Comparison of ENCODE assay signal across 30 mouse cellular contexts in genomic region chr6:137217841-137218463, GRCm38 (mm10). TPM values are rescaled to one million over a fixed set of nuclear protein-coding genes. Genes with fewer than 3 reads are reported as not detected.
A peak's percentile ranks its signal among the peaks of the same experiment; 100 is the strongest.
DNase-seq lines count a peak whose midpoint lies in the region; ATAC-seq and TF ChIP-seq lines count a peak whose summit lies in the region.
"Had no signal": no experiment of that assay in that cellular context is flagged by ENCODE, and none has a peak within 500 bp of the region (broad histone marks: within the 10 kb centered on the region; RNA-seq: fewer than 3 reads in every experiment).

No protein-coding gene starts in this region.

- peak; percentile 63; the same call in 1 of the 2 replicates for ATAC-seq in hindbrain, embryonic 16.5 days
- ATAC-seq in limb, embryonic 11.5 days (ENCODE audit: insufficient number of reproducible peaks, low FRiP score, low TSS enrichment, low read depth): no peak
- ATAC-seq: CD4-positive, CD25-positive, alpha-beta regulatory T cell, adult 4 months; forebrain, embryonic 13.5 days; forebrain, postnatal 0 days; intestine, postnatal 0 days had no signal

- 83% methylated on average over 8 of the region's 8 CpGs for WGBS in heart, embryonic 10.5 days
- 80% methylated on average over 8 of the region's 8 CpGs for WGBS in heart, adult 2 months
- WGBS in hindbrain, embryonic 16.5 days: 79% methylated on average over 8 of the region's 8 CpGs
- 87% methylated on average over 8 of the region's 8 CpGs for WGBS in hindbrain, embryonic 10.5 days
- WGBS in limb, embryonic 11.5 days: 81% methylated on average over 8 of the region's 8 CpGs
- WGBS in limb, embryonic 10.5 days: 80% methylated on average over 8 of the region's 8 CpGs

- no peak for TF ChIP-seq EP300 in heart, adult 2 months (IDR thresholded peaks at IDR 0.05; ENCODE audit: insufficient read depth, low read depth, low read length)

- H3K4me1 ChIP-seq in heart, embryonic 10.5 days: no peaks in the 10 kb centered on the region
- H3K4me1 ChIP-seq in heart, adult 2 months (ENCODE audit: control insufficient read depth, insufficient read depth, low read length): no peaks in the 10 kb centered on the region
- no peaks in the 10 kb centered on the region for H3K4me1 ChIP-seq in hindbrain, embryonic 16.5 days (ENCODE audit: control insufficient read depth, insufficient read depth, low read depth, low read length)
- H3K4me1 ChIP-seq in hindbrain, embryonic 10.5 days (replicated peaks): no peaks in the 10 kb centered on the region
- H3K4me1 ChIP-seq in limb, embryonic 11.5 days (ENCODE audit: control insufficient read depth, insufficient read depth, low read length): no peaks in the 10 kb centered on the region
- H3K4me1 ChIP-seq in limb, embryonic 10.5 days: no peaks in the 10 kb centered on the region
- H3K4me1 ChIP-seq: embryonic facial prominence, embryonic 10.5 days; embryonic facial prominence, embryonic 13.5 days; forebrain, embryonic 13.5 days; heart, embryonic 12.5 days; heart, embryonic 15.5 days had no signal

- no peaks in the 10 kb centered on the region for H3K9me3 ChIP-seq in heart, embryonic 10.5 days
- H3K9me3 ChIP-seq in hindbrain, embryonic 16.5 days (ENCODE audit: control insufficient read depth, low read length): no peaks in the 10 kb centered on the region
- no peaks in the 10 kb centered on the region for H3K9me3 ChIP-seq in hindbrain, embryonic 10.5 days
- H3K9me3 ChIP-seq in limb, embryonic 11.5 days (ENCODE audit: control insufficient read depth, low read length): no peaks in the 10 kb centered on the region
- H3K9me3 ChIP-seq in limb, embryonic 10.5 days (replicated peaks): no peaks in the 10 kb centered on the region
- H3K9me3 ChIP-seq: embryonic facial prominence, embryonic 10.5 days; embryonic facial prominence, embryonic 13.5 days; forebrain, embryonic 13.5 days; heart, embryonic 12.5 days; heart, embryonic 15.5 days had no signal

- TF ChIP-seq CTCF in heart, adult 2 months (IDR thresholded peaks at IDR 0.05): no peak
- TF ChIP-seq CTCF in brain, embryonic 14.5 days (IDR thresholded peaks at IDR 0.05; ENCODE audit: borderline replicate concordance, extremely low read depth, insufficient read depth, insufficient read length): no peak

- H3K27me3 ChIP-seq in heart, embryonic 10.5 days (ENCODE audit: insufficient read depth, poor library complexity, severe bottlenecking): no peaks in the 10 kb centered on the region
- H3K27me3 ChIP-seq in heart, adult 2 months (ENCODE audit: control insufficient read depth, insufficient read depth, low read length): no peaks in the 10 kb centered on the region
- H3K27me3 ChIP-seq in hindbrain, embryonic 16.5 days (replicated peaks; ENCODE audit: control insufficient read depth, insufficient read depth, low read length): no peaks in the 10 kb centered on the region
- no peaks in the 10 kb centered on the region for H3K27me3 ChIP-seq in hindbrain, embryonic 10.5 days (ENCODE audit: insufficient read depth, poor library complexity, severe bottlenecking)
- no peaks in the 10 kb centered on the region for H3K27me3 ChIP-seq in limb, embryonic 11.5 days (ENCODE audit: control insufficient read depth, insufficient read depth, low read length)
- H3K27me3 ChIP-seq in limb, embryonic 10.5 days (ENCODE audit: low read depth, poor library complexity, severe bottlenecking): no peaks in the 10 kb centered on the region
- H3K27me3 ChIP-seq: embryonic facial prominence, embryonic 13.5 days; forebrain, embryonic 13.5 days; heart, embryonic 12.5 days; heart, embryonic 15.5 days had no signal

- DNase-seq in heart, embryonic 10.5 days (ENCODE audit: low spot score): peak; percentile 51
- DNase-seq in heart, adult 2 months: no peak
- DNase-seq in hindbrain, embryonic 10.5 days (ENCODE audit: low spot score): no peak
- DNase-seq in limb, embryonic 11.5 days (ENCODE audit: low spot score): peak; percentile 11
- DNase-seq in limb, embryonic 10.5 days (ENCODE audit: low spot score): no peak
- peak; percentile 18 for DNase-seq in brain, embryonic 14.5 days (ENCODE audit: low read depth)
- DNase-seq in right cerebral cortex, adult 2 months (ENCODE audit: low spot score in 2 of 2): no peak
- DNase-seq: adrenal gland, adult 2 months; adrenal gland, postnatal 14 days; cerebellum, adult 11-12 months; cerebellum, adult 8-10 months; cerebellum, postnatal 36 days; embryo, embryonic 11 days; forebrain, postnatal 0 days; gastrocnemius, adult 2 months; gastrocnemius, postnatal 14 days; heart, adult 18-20 months; heart, postnatal 10 days; heart, postnatal 36 days had no signal

- no peak overlapping the region for H3K27ac ChIP-seq in heart, embryonic 10.5 days
- no peak overlapping the region for H3K27ac ChIP-seq in heart, adult 2 months
- H3K27ac ChIP-seq in hindbrain, embryonic 16.5 days (ENCODE audit: low read depth, low read length): no peak overlapping the region
- H3K27ac ChIP-seq in hindbrain, embryonic 10.5 days: no peak overlapping the region
- no peak overlapping the region for H3K27ac ChIP-seq in limb, embryonic 11.5 days (replicated peaks; ENCODE audit: low read depth, low read length)
- H3K27ac ChIP-seq in limb, embryonic 10.5 days: no peak overlapping the region
- H3K27ac ChIP-seq: embryonic facial prominence, embryonic 10.5 days; embryonic facial prominence, embryonic 13.5 days; forebrain, embryonic 13.5 days; gastrocnemius, adult 2 months; heart, embryonic 15.5 days had no signal

- H3K79me2 ChIP-seq in heart, adult 2 months (replicated peaks; ENCODE audit: control insufficient read depth, insufficient read depth, low read length): no peaks in the 10 kb centered on the region

- intact Hi-C loops in heart, adult 2 months (cut with DNase I): no loop called here

- H3K4me2 ChIP-seq in hindbrain, embryonic 16.5 days (ENCODE audit: low read length): no peak overlapping the region
- no peak overlapping the region for H3K4me2 ChIP-seq in limb, embryonic 11.5 days (ENCODE audit: low read depth, severe bottlenecking)
- H3K4me2 ChIP-seq: embryonic facial prominence, embryonic 13.5 days; forebrain, embryonic 13.5 days; heart, embryonic 12.5 days; heart, embryonic 15.5 days had no signal

- no peak overlapping the region for H3K4me3 ChIP-seq in heart, embryonic 10.5 days
- H3K4me3 ChIP-seq in heart, adult 2 months: no peak overlapping the region
- H3K4me3 ChIP-seq in hindbrain, embryonic 16.5 days (ENCODE audit: low read length): no peak overlapping the region
- no peak overlapping the region for H3K4me3 ChIP-seq in hindbrain, embryonic 10.5 days
- H3K4me3 ChIP-seq in limb, embryonic 11.5 days (ENCODE audit: low read depth, low read length): no peak overlapping the region
- no peak overlapping the region for H3K4me3 ChIP-seq in limb, embryonic 10.5 days
- H3K4me3 ChIP-seq: embryonic facial prominence, embryonic 10.5 days; embryonic facial prominence, embryonic 13.5 days; erythroblast, embryonic 14.5 days; forebrain, embryonic 13.5 days; gastrocnemius, adult 2 months; heart, embryonic 12.5 days; heart, embryonic 15.5 days had no signal

- no peak for TF ChIP-seq POLR2A in heart, adult 2 months (IDR thresholded peaks at IDR 0.05; ENCODE audit: insufficient read depth, low read depth, low read length)
- TF ChIP-seq POLR2A in brain, embryonic 14.5 days (IDR thresholded peaks at IDR 0.05; ENCODE audit: borderline replicate concordance, extremely low read depth, insufficient read depth, insufficient read length, poor library complexity, severe bottlenecking): no peak

- no peak overlapping the region for H3K9ac ChIP-seq in heart, adult 2 months (ENCODE audit: low read depth, low read length)
- H3K9ac ChIP-seq in hindbrain, embryonic 16.5 days (ENCODE audit: low read depth, low read length): no peak overlapping the region
- no peak overlapping the region for H3K9ac ChIP-seq in limb, embryonic 11.5 days (ENCODE audit: low read length)
- H3K9ac ChIP-seq: embryonic facial prominence, embryonic 13.5 days; forebrain, embryonic 13.5 days; forebrain, postnatal 0 days; heart, embryonic 12.5 days; heart, embryonic 15.5 days had no signal

- H3K36me3 ChIP-seq in heart, embryonic 10.5 days: no peaks in the 10 kb centered on the region
- no peaks in the 10 kb centered on the region for H3K36me3 ChIP-seq in heart, adult 2 months (ENCODE audit: control insufficient read depth, insufficient read depth, low read length)
- H3K36me3 ChIP-seq in hindbrain, embryonic 16.5 days (ENCODE audit: control insufficient read depth, insufficient read depth, low read length): no peaks in the 10 kb centered on the region
- no peaks in the 10 kb centered on the region for H3K36me3 ChIP-seq in hindbrain, embryonic 10.5 days
- H3K36me3 ChIP-seq in limb, embryonic 11.5 days (ENCODE audit: control insufficient read depth, insufficient read depth, low read length): no peaks in the 10 kb centered on the region
- no peaks in the 10 kb centered on the region for H3K36me3 ChIP-seq in limb, embryonic 10.5 days
- H3K36me3 ChIP-seq: embryonic facial prominence, embryonic 10.5 days; embryonic facial prominence, embryonic 13.5 days; heart, embryonic 12.5 days; heart, embryonic 15.5 days had no signal

RNA-seq across cellular contexts. Expression of gene Ptpro, which starts 34.2 kb away (rescaled TPM):
- polyA plus RNA-seq in heart, embryonic 10.5 days (2016; fragmentation: Nextera tagmentation; extraction: Ambion mirVana): 0.72 and 1.8 TPM in 2 replicates
- total RNA-seq in heart, adult 2 months (2021): 1 to 10 TPM; 2.0 to 5.1 TPM
- polyA plus RNA-seq in heart, adult 2 months (2012; rRNA removed): 2.0 and 2.7 TPM in 2 replicates
- 39.2 and 51.8 TPM in 2 replicates for polyA plus RNA-seq in hindbrain, embryonic 16.5 days (2015; fragmentation: Nextera tagmentation; extraction: Ambion mirVana)
- 5.4 and 10.4 TPM in 2 replicates for polyA plus RNA-seq in hindbrain, embryonic 10.5 days (2016; fragmentation: Nextera tagmentation; extraction: Ambion mirVana)
- polyA plus RNA-seq in limb, embryonic 11.5 days (2014; fragmentation: Nextera tagmentation; extraction: Ambion mirVana): 0.23 and 0.45 TPM in 2 replicates
- 0.10 and 0.24 TPM in 2 replicates for polyA plus RNA-seq in limb, embryonic 10.5 days (2016; fragmentation: Nextera tagmentation; extraction: Ambion mirVana)
- polyA plus RNA-seq in brain, embryonic 14.5 days (2012; rRNA removed): 45.9 and 60.3 TPM in 2 replicates
- total RNA-seq: MEL had no signal
- polyA plus RNA-seq: C2C12; erythroblast, embryonic 14.5 days had no signal

RNA-seq across cellular contexts. Expression of gene Rerg, which starts 47.7 kb away (rescaled TPM):
- polyA plus RNA-seq in heart, embryonic 10.5 days (2016; fragmentation: Nextera tagmentation; extraction: Ambion mirVana): 3.8 and 6.8 TPM in 2 replicates
- total RNA-seq in heart, adult 2 months (2021): 1 to 10 TPM; 3.2 to 4.5 TPM
- polyA plus RNA-seq in heart, adult 2 months (2012; rRNA removed): 1.5 and 2.5 TPM in 2 replicates
- polyA plus RNA-seq in hindbrain, embryonic 16.5 days (2015; fragmentation: Nextera tagmentation; extraction: Ambion mirVana): 7.9 and 9.0 TPM in 2 replicates
- 0.65 and 1.5 TPM in 2 replicates for polyA plus RNA-seq in hindbrain, embryonic 10.5 days (2016; fragmentation: Nextera tagmentation; extraction: Ambion mirVana)
- 0.85 and 1.3 TPM in 2 replicates for polyA plus RNA-seq in limb, embryonic 11.5 days (2014; fragmentation: Nextera tagmentation; extraction: Ambion mirVana)
- 1.2 and 1.3 TPM in 2 replicates for polyA plus RNA-seq in limb, embryonic 10.5 days (2016; fragmentation: Nextera tagmentation; extraction: Ambion mirVana)
- polyA plus RNA-seq in brain, embryonic 14.5 days (2012; rRNA removed): 3.7 and 4.3 TPM in 2 replicates
- total RNA-seq: MEL had no signal
- polyA plus RNA-seq: CD4-positive, CD25-positive, alpha-beta regulatory T cell, adult 4 months; erythroblast, embryonic 14.5 days had no signal

Comparison
In these comparisons a context has a peak if more than half of its experiments do, and no peak if none do; other contexts are left out.
1. DNase-seq: peak in heart, embryonic 10.5 days (single experiment), limb, embryonic 11.5 days (single experiment) and brain, embryonic 14.5 days (single experiment); none in heart, adult 2 months (0 of 2), hindbrain, embryonic 10.5 days (single experiment), limb, embryonic 10.5 days (single experiment) and right cerebral cortex, adult 2 months (0 of 2).